Mouse (Mus musculus) megakaryocyte, embryonic 14.5 days (primary cell): ENCODE results near the gene Fahd1. TPM values are rescaled to one million over a fixed set of nuclear protein-coding genes. Genes with fewer than 3 reads are reported as not detected.

Source experiments
- H3K27me3 ChIP-seq: replicated peaks from 2 replicates; pipeline ENCODE3; 2012; ENCODE audit warnings: inconsistent platforms
- H3K36me3 ChIP-seq: replicated peaks from 2 replicates; pipeline ENCODE3; 2012; ENCODE audit warnings: low read length, inconsistent platforms, mixed read lengths
- H3K4me1 ChIP-seq: 2 replicates; pipeline ENCODE4 v1.6.1; 2012; ENCODE audit warnings: inconsistent platforms
- H3K4me3 ChIP-seq: replicated peaks from 2 replicates; pipeline ENCODE3; 2012; ENCODE audit warnings: moderate library complexity, mild to moderate bottlenecking, inconsistent platforms
- H3K9me3 ChIP-seq: 2 replicates; pipeline ENCODE4 v1.6.1; 2012; ENCODE audit warnings: inconsistent platforms
- FLI1 ChIP-seq: IDR thresholded peaks from 2 replicates; pipeline ENCODE4 v1.6.1; 2012; ENCODE audit warnings: low read length, inconsistent platforms, mixed read lengths
- GATA1 ChIP-seq: IDR thresholded peaks from 3 replicates; pipeline ENCODE4 v1.6.1; 2012; ENCODE audit warnings: mixed read lengths, low read length, inconsistent platforms, borderline replicate concordance
- polyA plus RNA-seq: library from polyadenylated mRNA; stranded (reverse); fragments of >175 nt; gene quantifications from 2 replicates; pipeline ENCODE4 v1.2.3, GENCODE M21; 2012; ENCODE audit warnings: low replicate concordance; ENCODE audit not compliant: insufficient read depth

The Fahd1 gene
- 2.0 and 2.8 TPM in 2 replicates for polyA plus RNA-seq

DNA sequence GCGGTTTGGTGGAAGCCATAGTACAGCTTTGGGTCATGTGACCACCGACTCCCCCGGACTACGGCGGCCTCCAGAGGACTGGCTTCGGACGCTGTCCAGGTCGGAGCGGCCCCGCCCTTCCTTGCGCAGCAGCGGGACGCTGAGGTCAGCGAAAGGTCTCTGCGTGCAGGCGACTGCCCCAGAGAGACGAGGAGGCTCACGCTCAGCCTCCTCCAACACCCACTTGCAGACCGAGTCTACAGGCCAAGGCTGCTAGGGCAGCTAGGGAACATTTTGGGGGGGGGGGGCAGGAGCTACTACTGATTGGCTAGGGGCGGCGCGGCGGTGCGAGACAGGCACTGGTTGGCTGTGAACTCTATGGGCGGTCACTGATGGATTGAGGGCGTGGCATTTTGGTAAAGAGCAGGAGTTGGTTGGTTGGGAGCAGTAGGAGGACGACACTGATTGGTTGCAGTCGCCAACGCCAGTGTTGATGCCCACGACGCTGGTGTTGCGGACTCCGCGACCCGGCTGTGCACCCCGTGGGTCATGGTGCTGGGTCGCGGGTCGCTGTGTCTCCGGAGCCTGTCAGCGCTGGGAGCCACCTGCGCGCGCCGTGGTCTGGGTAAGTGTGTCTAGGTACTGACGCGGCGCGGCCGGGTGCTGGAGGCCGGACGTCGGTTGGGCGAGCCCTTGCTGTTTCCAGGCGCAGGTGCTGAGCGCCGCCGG, at the start of gene Fahd1:
TSS of gene Fahd1 (minus strand) at position 300 of the 708 bp plus-strand sequence.
- Histone ChIP-seq H3K36me3 (peaks cover 30% of the 10 kb centered on the region), H3K4me3 (peak within 1 kb of the TSS; percentile 100), H3K4me1 (peaks cover 38% of the 10 kb centered on the region), H3K9me3 (no peaks in the 10 kb centered on the region), H3K27me3 (no peaks in the 10 kb centered on the region)
- TF ChIP-seq GATA1 (no peak), FLI1 (no peak)

- H3K9me3 ChIP-seq, result no peaks in the 10 kb centered on the region
- H3K4me1 ChIP-seq, result peaks cover 63% of the 10 kb centered on the region
- no peak for TF ChIP-seq FLI1
- TF ChIP-seq GATA1, result no peak
- peaks cover 76% of the 10 kb centered on the region for H3K36me3 ChIP-seq
- H3K4me3 ChIP-seq, result no peak overlapping the region
- no peaks in the 10 kb centered on the region for H3K27me3 ChIP-seq
Observed at GRCm38 (mm10) chr17:24899153-24899552, 49.0 kb upstream of the Fahd1 start.

DNA sequence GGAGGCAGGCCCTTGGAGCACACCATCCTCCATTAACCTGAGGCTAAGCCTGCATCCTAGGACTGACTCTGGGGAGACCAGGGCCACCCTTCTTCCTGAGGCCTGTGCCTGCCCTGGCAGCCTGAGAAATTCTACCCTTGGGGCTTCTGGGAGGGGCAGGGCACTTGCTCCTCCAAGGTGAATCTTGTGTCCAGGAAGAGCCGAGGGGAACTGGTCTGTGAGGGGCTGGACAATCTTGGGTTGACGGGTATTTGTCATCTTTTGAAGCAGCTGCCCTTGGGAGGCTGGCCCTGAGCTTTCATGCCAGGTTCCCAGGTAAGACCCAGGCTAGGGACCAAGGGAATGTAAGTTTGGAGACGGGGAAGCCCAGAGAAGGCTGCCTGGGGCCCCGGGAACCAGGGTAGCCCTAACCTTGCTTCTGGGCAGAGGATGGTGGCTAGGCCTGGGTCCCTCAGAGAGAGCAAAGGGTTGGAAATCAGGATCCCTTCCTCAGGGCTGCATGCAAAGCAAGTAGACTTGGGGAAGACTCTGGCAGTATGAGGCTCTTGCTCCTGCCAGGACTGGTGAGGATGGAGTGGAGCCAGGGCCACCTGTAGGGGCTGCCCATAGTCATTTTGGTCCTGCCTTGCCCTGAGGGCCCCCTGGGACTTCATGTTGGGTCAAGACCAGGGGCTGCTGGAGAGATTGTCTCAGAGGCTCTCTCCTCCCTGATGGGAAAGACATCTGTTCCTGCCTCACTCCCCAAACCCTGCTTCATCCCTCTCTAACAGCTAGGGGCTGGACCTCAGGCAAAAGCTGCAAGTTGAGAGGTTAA, 48.1 kb upstream of the Fahd1 start:
- peak overlapping the region; percentile 25 for H3K4me3 ChIP-seq
- no peaks in the 10 kb centered on the region for H3K27me3 ChIP-seq
- H3K9me3 ChIP-seq, result no peaks in the 10 kb centered on the region
- TF ChIP-seq GATA1 (no peak), FLI1 (no peak)
- peaks cover 75% of the 10 kb centered on the region for H3K36me3 ChIP-seq
- peaks cover 63% of the 10 kb centered on the region for H3K4me1 ChIP-seq

DNA sequence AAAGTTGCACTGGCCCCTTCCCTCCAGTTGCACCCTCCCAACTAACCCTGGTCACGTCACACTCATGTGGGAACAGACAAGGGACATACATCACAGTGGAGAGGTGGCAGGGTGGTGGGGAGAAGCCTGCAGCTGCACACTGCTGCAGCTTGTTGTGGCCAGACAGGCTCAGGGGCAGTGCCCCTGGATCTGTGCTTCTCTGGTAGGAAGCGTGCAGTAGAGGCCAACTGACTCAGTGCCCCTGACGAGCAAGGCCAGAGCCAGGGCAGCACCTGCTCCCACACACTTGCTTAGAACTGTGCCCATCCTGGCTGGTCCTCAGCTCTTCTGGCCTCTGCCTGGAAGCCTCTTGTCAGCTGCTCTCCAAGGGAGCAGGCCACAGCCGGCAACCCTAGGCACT, 47.4 kb upstream of the Fahd1 start:
- peaks cover 66% of the 10 kb centered on the region for H3K4me1 ChIP-seq
- TF ChIP-seq GATA1 (no peak), FLI1 (no peak)
- H3K9me3 ChIP-seq, result no peaks in the 10 kb centered on the region
- H3K36me3 ChIP-seq, result peaks cover 75% of the 10 kb centered on the region
- H3K4me3 ChIP-seq, result peak overlapping the region; percentile 25
- no peaks in the 10 kb centered on the region for H3K27me3 ChIP-seq

GRCm38 (mm10) chr17:24896993-24897269, 46.8 kb upstream of the Fahd1 start:
- Histone ChIP-seq H3K36me3 (peaks cover 75% of the 10 kb centered on the region), H3K4me3 (peak overlapping the region; percentile 94), H3K27me3 (no peaks in the 10 kb centered on the region), H3K9me3 (no peaks in the 10 kb centered on the region), H3K4me1 (peaks cover 69% of the 10 kb centered on the region)
- TF ChIP-seq GATA1, result no peak
- no peak for TF ChIP-seq FLI1

- no peaks in the 10 kb centered on the region for H3K27me3 ChIP-seq
- H3K9me3 ChIP-seq, result no peaks in the 10 kb centered on the region
- peaks cover 72% of the 10 kb centered on the region for H3K36me3 ChIP-seq
- H3K4me1 ChIP-seq, result peaks cover 69% of the 10 kb centered on the region
- TF ChIP-seq GATA1, result no peak
- peak within 1 kb of the TSS; percentile 94 for H3K4me3 ChIP-seq
Observed at GRCm38 (mm10) chr17:24896241-24896992, 46.3 kb upstream of the Fahd1 start, which contains the start of gene Nme3. Gene Nme3, plus strand, starts transcription at chr17:24896500.

DNA sequence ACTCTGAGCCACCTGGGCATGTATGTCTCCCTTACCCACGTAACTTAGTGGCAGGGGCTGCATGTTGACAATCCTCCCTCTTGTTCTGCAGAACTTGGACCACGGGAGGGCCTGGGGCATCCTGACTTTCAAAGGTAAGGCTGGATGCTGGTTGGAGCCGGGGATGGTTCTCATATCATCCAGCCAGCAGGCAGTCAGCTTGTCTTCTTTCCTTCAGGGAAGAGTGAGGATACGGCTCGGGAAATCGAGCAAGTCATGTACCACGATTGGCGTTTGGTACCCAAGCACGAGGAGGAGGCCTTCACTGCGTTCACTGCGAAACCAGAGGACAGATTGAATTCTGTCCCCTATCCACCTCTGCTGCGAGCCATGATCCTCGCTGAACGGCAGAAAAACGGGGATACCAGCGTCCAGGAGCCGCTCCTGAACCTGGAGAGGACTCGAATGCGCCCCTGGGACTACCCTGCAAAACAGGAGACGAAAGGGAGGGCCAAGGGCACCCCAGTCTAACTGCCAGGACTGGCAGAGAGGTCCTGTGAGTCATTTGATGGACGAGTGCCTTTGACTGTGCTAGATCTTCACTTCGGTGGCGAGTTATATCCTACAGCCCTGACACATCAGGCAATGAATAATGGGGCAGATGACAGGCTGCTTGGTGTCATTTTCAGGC, 45.5 kb upstream of the Fahd1 start:
- no peaks in the 10 kb centered on the region for H3K27me3 ChIP-seq
- peak overlapping the region; percentile 94 for H3K4me3 ChIP-seq
- no peaks in the 10 kb centered on the region for H3K9me3 ChIP-seq
- peaks cover 76% of the 10 kb centered on the region for H3K4me1 ChIP-seq
- TF ChIP-seq GATA1, result no peak
- TF ChIP-seq FLI1, result no peak
- peaks cover 72% of the 10 kb centered on the region for H3K36me3 ChIP-seq

- no peaks in the 10 kb centered on the region for H3K27me3 ChIP-seq
- H3K36me3 ChIP-seq, result peaks cover 72% of the 10 kb centered on the region
- peak within 1 kb of the TSS; percentile 94 for H3K4me3 ChIP-seq
- H3K9me3 ChIP-seq, result no peaks in the 10 kb centered on the region
- H3K4me1 ChIP-seq, result peaks cover 82% of the 10 kb centered on the region
- TF ChIP-seq GATA1 (no peak), FLI1 (peak; percentile 77; the same call in 1 of the 2 replicates)
Observed at GRCm38 (mm10) chr17:24894995-24895547, 44.9 kb upstream of the Fahd1 start, which contains the start of the genes Eme2 and Mrps34. Gene Eme2, minus strand, starts transcription at chr17:24895087. Gene Mrps34, plus strand, starts transcription at chr17:24895116.
